8 mouse cellular contexts compared by ENCODE assay signal in the genomic region with DNA sequence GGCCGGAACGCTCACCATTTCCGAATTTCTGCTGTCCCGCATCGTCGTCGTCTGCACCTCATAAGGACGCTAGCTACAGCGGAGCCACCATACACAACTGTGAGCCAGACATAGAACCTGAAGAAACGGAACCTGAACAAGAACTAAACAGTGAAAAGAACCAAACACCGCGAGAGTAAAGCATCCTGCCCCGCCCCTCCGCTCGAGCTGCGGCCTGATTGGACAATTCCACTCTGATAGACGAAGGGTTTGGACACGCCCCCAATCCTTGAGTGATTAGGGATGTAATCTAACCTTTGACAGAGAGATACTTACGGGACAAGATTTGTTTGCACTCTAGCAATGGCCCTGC. TPM values are rescaled to one million over a fixed set of nuclear protein-coding genes. Genes with fewer than 3 reads are reported as not detected.
A peak's percentile ranks its signal among the peaks of the same experiment; 100 is the strongest.
DNase-seq lines count a peak whose midpoint lies in the region; ATAC-seq and TF ChIP-seq lines count a peak whose summit lies in the region.

A gene (minus strand): TSS at position 149 of the 352 bp plus-strand sequence.

- peak within 1 kb of the TSS; percentile 84 for H3K4me3 ChIP-seq in embryonic fibroblast, embryonic 13.5 days (ENCODE audit: insufficient read depth, low read length)
- peak within 1 kb of the TSS; percentile 92 for H3K4me3 ChIP-seq in heart, embryonic 10.5 days
- H3K4me3 ChIP-seq in kidney, embryonic 14.5 days (ENCODE audit: low read length): peak within 1 kb of the TSS; percentile 90
- peak within 1 kb of the TSS; percentile 84 for H3K4me3 ChIP-seq in limb, embryonic 14.5 days (replicated peaks; ENCODE audit: low read length)
- H3K4me3 ChIP-seq in midbrain, embryonic 16.5 days (ENCODE audit: low read depth, low read length): peak within 1 kb of the TSS; percentile 91
- peak within 1 kb of the TSS; percentile 68 for H3K4me3 ChIP-seq in spleen, adult 2 months (ENCODE audit: extremely low read depth, insufficient read depth, insufficient read length)

- H3K36me3 ChIP-seq in heart, embryonic 10.5 days: no peaks in the 10 kb centered on the region
- H3K36me3 ChIP-seq in kidney, embryonic 14.5 days (ENCODE audit: control insufficient read depth, insufficient read depth, low read length): no peaks in the 10 kb centered on the region
- no peaks in the 10 kb centered on the region for H3K36me3 ChIP-seq in limb, embryonic 14.5 days (ENCODE audit: control insufficient read depth, insufficient read depth, low read length)
- H3K36me3 ChIP-seq in midbrain, embryonic 16.5 days (ENCODE audit: control insufficient read depth, insufficient read depth, low read length): no peaks in the 10 kb centered on the region
- H3K36me3 ChIP-seq in spleen, adult 2 months (ENCODE audit: control insufficient read depth, insufficient read depth, low read length): no peaks in the 10 kb centered on the region

- peak within 1 kb of the TSS; percentile 92 for H3K4me2 ChIP-seq in kidney, embryonic 14.5 days (replicated peaks; ENCODE audit: low read depth, low read length)
- peak within 1 kb of the TSS; percentile 75 for H3K4me2 ChIP-seq in limb, embryonic 14.5 days (replicated peaks; ENCODE audit: low read depth, low read length, severe bottlenecking)
- peak within 1 kb of the TSS; percentile 72 for H3K4me2 ChIP-seq in midbrain, embryonic 16.5 days (ENCODE audit: low read length)

- peak within 1 kb of the TSS; percentile 35; the same call in 1 of the 2 replicates for H3K27ac ChIP-seq in embryonic fibroblast, embryonic 13.5 days (ENCODE audit: insufficient read depth, low read length)
- peak within 1 kb of the TSS; percentile 93 for H3K27ac ChIP-seq in heart, embryonic 10.5 days
- peak within 1 kb of the TSS; percentile 68; the same call in 1 of the 2 replicates for H3K27ac ChIP-seq in kidney, embryonic 14.5 days (ENCODE audit: low read depth, low read length)
- H3K27ac ChIP-seq in limb, embryonic 14.5 days (replicated peaks; ENCODE audit: low read depth, low read length): peak within 1 kb of the TSS; percentile 73
- peak within 1 kb of the TSS; percentile 87 for H3K27ac ChIP-seq in midbrain, embryonic 16.5 days (ENCODE audit: low read length)
- H3K27ac ChIP-seq in spleen, adult 2 months (ENCODE audit: insufficient read depth, low read length): peak within 1 kb of the TSS; percentile 21

- TF ChIP-seq CTCF in embryonic fibroblast, embryonic 13.5 days (IDR thresholded peaks at IDR 0.05; ENCODE audit: borderline replicate concordance, insufficient read depth, low read length): no peak
- TF ChIP-seq CTCF in spleen, adult 2 months (IDR thresholded peaks at IDR 0.05; ENCODE audit: extremely low read depth, insufficient read depth, insufficient read length, insufficient replicate concordance): no peak

- peak; percentile 97 for TF ChIP-seq POLR2A in embryonic fibroblast, embryonic 13.5 days (IDR thresholded peaks at IDR 0.05; ENCODE audit: low read depth, low read length)
- peak; percentile 47; the same call in 1 of the 2 replicates for TF ChIP-seq POLR2A in limb, embryonic 14.5 days (IDR thresholded peaks at IDR 0.05; ENCODE audit: borderline replicate concordance, extremely low read depth, insufficient read depth, insufficient read length)
- peak; percentile 48; the same call in 1 of the 2 replicates for TF ChIP-seq POLR2A in spleen, adult 2 months (IDR thresholded peaks at IDR 0.05; ENCODE audit: low read depth, low read length)

- peak; percentile 94 for DNase-seq in A20 (ENCODE audit: low read depth, low spot score)
- DNase-seq in brain, adult 2 months (ENCODE audit: low read depth, low spot score): peak; percentile 93
- DNase-seq in heart, embryonic 10.5 days (ENCODE audit: low spot score): peak; percentile 93
- DNase-seq in limb, embryonic 14.5 days (ENCODE audit: low spot score): peak; percentile 97
- peak; percentile 70 to 87 for DNase-seq in spleen, adult 2 months (ENCODE audit: low read depth in 1 of 2, low spot score in 2 of 2)

- H3K4me1 ChIP-seq in embryonic fibroblast, embryonic 13.5 days (ENCODE audit: control insufficient read depth, insufficient read depth, low read length): no peaks in the 10 kb centered on the region; the same call in 1 of the 2 replicates
- H3K4me1 ChIP-seq in heart, embryonic 10.5 days: peaks cover 12% of the 10 kb centered on the region; the same call in 1 of the 2 replicates
- peaks cover 7% of the 10 kb centered on the region for H3K4me1 ChIP-seq in kidney, embryonic 14.5 days (ENCODE audit: control insufficient read depth, insufficient read depth, low read length)
- H3K4me1 ChIP-seq in limb, embryonic 14.5 days (ENCODE audit: control insufficient read depth, insufficient read depth, low read length): peaks cover 6% of the 10 kb centered on the region
- peaks cover 7% of the 10 kb centered on the region; the same call in 1 of the 2 replicates for H3K4me1 ChIP-seq in midbrain, embryonic 16.5 days (ENCODE audit: control insufficient read depth, insufficient read depth, low read length)
- H3K4me1 ChIP-seq in spleen, adult 2 months (ENCODE audit: control insufficient read depth, insufficient read depth, insufficient read length): no peaks in the 10 kb centered on the region; the same call in 1 of the 2 replicates

- peak; percentile 87 for ATAC-seq in kidney, embryonic 14.5 days (ENCODE audit: low FRiP score, low TSS enrichment)
- ATAC-seq in limb, embryonic 14.5 days (ENCODE audit: low FRiP score, low read depth): peak; percentile 90
- ATAC-seq in midbrain, embryonic 16.5 days: peak; percentile 95

- under 1% methylated on average over 19 of the region's 19 CpGs for WGBS in heart, embryonic 10.5 days
- under 1% methylated on average over 19 of the region's 19 CpGs for WGBS in kidney, embryonic 14.5 days
- WGBS in limb, embryonic 14.5 days: 1% methylated on average over 19 of the region's 19 CpGs
- WGBS in midbrain, embryonic 16.5 days: under 1% methylated on average over 19 of the region's 19 CpGs
- WGBS in spleen, adult 2 months: under 1% methylated on average over 19 of the region's 19 CpGs

- H3K27me3 ChIP-seq in heart, embryonic 10.5 days (ENCODE audit: insufficient read depth, poor library complexity, severe bottlenecking): no peaks in the 10 kb centered on the region
- no peaks in the 10 kb centered on the region for H3K27me3 ChIP-seq in kidney, embryonic 14.5 days (ENCODE audit: control insufficient read depth, insufficient read depth, low read length)
- no peaks in the 10 kb centered on the region for H3K27me3 ChIP-seq in limb, embryonic 14.5 days (ENCODE audit: control insufficient read depth, insufficient read depth, low read length)
- no peaks in the 10 kb centered on the region for H3K27me3 ChIP-seq in midbrain, embryonic 16.5 days (ENCODE audit: control insufficient read depth, insufficient read depth, low read depth, low read length)
- no peaks in the 10 kb centered on the region for H3K27me3 ChIP-seq in spleen, adult 2 months (ENCODE audit: control insufficient read depth, insufficient read depth, low read length)

- H3K9me3 ChIP-seq in heart, embryonic 10.5 days: no peaks in the 10 kb centered on the region
- no peaks in the 10 kb centered on the region for H3K9me3 ChIP-seq in kidney, embryonic 14.5 days (ENCODE audit: control insufficient read depth, low read length)
- no peaks in the 10 kb centered on the region for H3K9me3 ChIP-seq in limb, embryonic 14.5 days (ENCODE audit: control insufficient read depth, low read length)
- no peaks in the 10 kb centered on the region for H3K9me3 ChIP-seq in midbrain, embryonic 16.5 days (replicated peaks; ENCODE audit: control insufficient read depth, low read length, poor library complexity, severe bottlenecking)

- H3K9ac ChIP-seq in kidney, embryonic 14.5 days (ENCODE audit: low read depth, low read length): peak within 1 kb of the TSS; percentile 86
- H3K9ac ChIP-seq in limb, embryonic 14.5 days (ENCODE audit: low read depth, low read length, severe bottlenecking): peak within 1 kb of the TSS; percentile 86
- peak within 1 kb of the TSS; percentile 97 for H3K9ac ChIP-seq in midbrain, embryonic 16.5 days (ENCODE audit: low read depth, low read length)

RNA-seq across cellular contexts. Expression of the gene that starts here (rescaled TPM):
- polyA plus RNA-seq in embryonic fibroblast, embryonic 13.5 days (2011; ENCODE audit: insufficient read length, low read depth, missing spikeins): 4.4 and 6.1 TPM in 2 replicates
- polyA plus RNA-seq in heart, embryonic 10.5 days (2016; fragmentation: Nextera tagmentation; extraction: Ambion mirVana): 5.2 and 5.9 TPM in 2 replicates
- 9.9 and 10.3 TPM in 2 replicates for polyA plus RNA-seq in kidney, embryonic 14.5 days (2014; fragmentation: Nextera tagmentation; extraction: Ambion mirVana)
- polyA plus RNA-seq in limb, embryonic 14.5 days (2012; rRNA removed): 4.0 and 4.8 TPM in 2 replicates
- polyA plus RNA-seq in limb, embryonic 14.5 days (2014; fragmentation: Nextera tagmentation; extraction: Ambion mirVana): 10.7 and 11.7 TPM in 2 replicates
- 14.2 and 14.4 TPM in 2 replicates for polyA plus RNA-seq in midbrain, embryonic 16.5 days (2015; fragmentation: Nextera tagmentation; extraction: Ambion mirVana)
- 0.09 and 0.25 TPM in 2 replicates for polyA plus RNA-seq in spleen, adult 2 months (2012; rRNA removed)

Comparison
In these comparisons a context has a peak if more than half of its experiments do, and no peak if none do; other contexts are left out.
1. Peak in every context shown above with its lines: DNase-seq, ATAC-seq, H3K4me3 ChIP-seq and H3K27ac ChIP-seq.
2. Peak in DNase-seq, H3K4me3 ChIP-seq and H3K27ac ChIP-seq in spleen, adult 2 months; RNA of the gene not detected or under 1 TPM.
3. H3K27ac ChIP-seq: peak in every context shown above with its lines; median percentile 93 in heart, embryonic 10.5 days; 87 in midbrain, embryonic 16.5 days; 73 in limb, embryonic 14.5 days; 68 in kidney, embryonic 14.5 days; 35 in embryonic fibroblast, embryonic 13.5 days; 21 in spleen, adult 2 months.
4. POLR2A ChIP-seq: peak in every context shown above with its lines; median percentile 97 in embryonic fibroblast, embryonic 13.5 days; 48 in spleen, adult 2 months; 47 in limb, embryonic 14.5 days.